Mouse (Mus musculus): ENCODE measurements around the gene Gm20388. TPM values are rescaled to one million over a fixed set of nuclear protein-coding genes. Genes with fewer than 3 reads are reported as not detected.

Gene Gm20388
- total RNA-seq, 1 experiment from 2014 or later: 10.0 TPM

- ATAC-seq (replicated peaks; ENCODE audit: insufficient number of reproducible peaks, low FRiP score, low TSS enrichment, poor library complexity, severe bottlenecking): no peak
These were observed 2328.1 kb downstream of the Gm20388 start for GRCm38 (mm10) chr8:122238731-122239130.

- no peak for ATAC-seq (replicated peaks; ENCODE audit: insufficient number of reproducible peaks, low FRiP score, low TSS enrichment, poor library complexity, severe bottlenecking)
These were observed 2329.8 kb downstream of the Gm20388 start for GRCm38 (mm10) chr8:122240241-122241026.

GRCm38 (mm10) chr8:122243310-122243709, 2332.7 kb downstream of the Gm20388 start:
- no peak for ATAC-seq (replicated peaks; ENCODE audit: insufficient number of reproducible peaks, low FRiP score, low TSS enrichment, poor library complexity, severe bottlenecking)

GRCm38 (mm10) chr8:122245161-122245560, 2334.5 kb downstream of the Gm20388 start:
- no peak for ATAC-seq (replicated peaks; ENCODE audit: insufficient number of reproducible peaks, low FRiP score, low TSS enrichment, poor library complexity, severe bottlenecking)

GRCm38 (mm10) chr8:122246257-122247211, 2335.9 kb downstream of the Gm20388 start:
- ATAC-seq (replicated peaks; ENCODE audit: insufficient number of reproducible peaks, low FRiP score, low TSS enrichment, poor library complexity, severe bottlenecking): no peak

GRCm38 (mm10) chr8:122251739-122252138, 2341.1 kb downstream of the Gm20388 start:
- ATAC-seq (replicated peaks; ENCODE audit: insufficient number of reproducible peaks, low FRiP score, low TSS enrichment, poor library complexity, severe bottlenecking): no peak

- ATAC-seq (replicated peaks; ENCODE audit: insufficient number of reproducible peaks, low FRiP score, low TSS enrichment, poor library complexity, severe bottlenecking): no peak
These were observed 2341.7 kb downstream of the Gm20388 start for GRCm38 (mm10) chr8:122252366-122252765.

- peak; percentile 42 for ATAC-seq (replicated peaks; ENCODE audit: insufficient number of reproducible peaks, low FRiP score, low TSS enrichment, poor library complexity, severe bottlenecking)
These were observed 2348.7 kb downstream of the Gm20388 start for GRCm38 (mm10) chr8:122259351-122259750.

GRCm38 (mm10) chr8:122260755-122261154, 2350.1 kb downstream of the Gm20388 start:
- no peak for ATAC-seq (replicated peaks; ENCODE audit: insufficient number of reproducible peaks, low FRiP score, low TSS enrichment, poor library complexity, severe bottlenecking)

- no peak for ATAC-seq (replicated peaks; ENCODE audit: insufficient number of reproducible peaks, low FRiP score, low TSS enrichment, poor library complexity, severe bottlenecking)
These were observed 2352.2 kb downstream of the Gm20388 start for GRCm38 (mm10) chr8:122262835-122263234.

- ATAC-seq (replicated peaks; ENCODE audit: insufficient number of reproducible peaks, low FRiP score, low TSS enrichment, poor library complexity, severe bottlenecking): peak; percentile 37
These were observed 2353.6 kb downstream of the Gm20388 start for GRCm38 (mm10) chr8:122264243-122264642.

GRCm38 (mm10) chr8:122265522-122265921, 2354.9 kb downstream of the Gm20388 start:
- ATAC-seq (replicated peaks; ENCODE audit: insufficient number of reproducible peaks, low FRiP score, low TSS enrichment, poor library complexity, severe bottlenecking): no peak

GRCm38 (mm10) chr8:122266867-122267266, 2356.2 kb downstream of the Gm20388 start:
- no peak for ATAC-seq (replicated peaks; ENCODE audit: insufficient number of reproducible peaks, low FRiP score, low TSS enrichment, poor library complexity, severe bottlenecking)

GRCm38 (mm10) chr8:122268861-122269260, 2358.2 kb downstream of the Gm20388 start:
- ATAC-seq (replicated peaks; ENCODE audit: insufficient number of reproducible peaks, low FRiP score, low TSS enrichment, poor library complexity, severe bottlenecking): no peak

- ATAC-seq (replicated peaks; ENCODE audit: insufficient number of reproducible peaks, low FRiP score, low TSS enrichment, poor library complexity, severe bottlenecking): 0 out of 2 replicates have a peak, but pooled peaks have one; percentile 29
These were observed 2358.8 kb downstream of the Gm20388 start for GRCm38 (mm10) chr8:122269404-122269803.

- no peak for ATAC-seq (replicated peaks; ENCODE audit: insufficient number of reproducible peaks, low FRiP score, low TSS enrichment, poor library complexity, severe bottlenecking)
These were observed 2359.9 kb downstream of the Gm20388 start for GRCm38 (mm10) chr8:122270555-122270954.

GRCm38 (mm10) chr8:122273152-122273551, 2362.5 kb downstream of the Gm20388 start:
- ATAC-seq (replicated peaks; ENCODE audit: insufficient number of reproducible peaks, low FRiP score, low TSS enrichment, poor library complexity, severe bottlenecking): peak; percentile 69

- no peak for ATAC-seq (replicated peaks; ENCODE audit: insufficient number of reproducible peaks, low FRiP score, low TSS enrichment, poor library complexity, severe bottlenecking)
These were observed 2363.2 kb downstream of the Gm20388 start for GRCm38 (mm10) chr8:122273826-122274225.

GRCm38 (mm10) chr8:122274651-122275391, 2364.2 kb downstream of the Gm20388 start:
- no peak for ATAC-seq (replicated peaks; ENCODE audit: insufficient number of reproducible peaks, low FRiP score, low TSS enrichment, poor library complexity, severe bottlenecking)

Measured in monocyte, adult 5-6 weeks (primary cell).